Mouse (Mus musculus) heart, adult 8-10 months (tissue): ENCODE data around the gene Socs3. TPM values are rescaled to one million over a fixed set of nuclear protein-coding genes. Genes with fewer than 3 reads are reported as not detected.

Experiments
- DNase-seq: peaks from one replicate; pipeline ENCODE4 v3.0.0; 2022; ENCODE audit warnings: low spot score
- total RNA-seq, 4 experiments: library from RNA; stranded (reverse); gene quantifications; 2 replicates each; pipeline ENCODE4 v1.2.4; 2022

Socs3 gene
- total RNA-seq, result 1 to 10 TPM; 3.8 to 6.2 (median 4.7) TPM

GRCm38 (mm10) chr11:117969945-117970872, at the start of gene Socs3:
Gene Socs3, minus strand, starts transcription at chr11:117970047.
- peak; percentile 91 for DNase-seq

- no peak for DNase-seq
These were observed 48.5 kb upstream of the Socs3 start for GRCm38 (mm10) chr11:118018328-118018727.

GRCm38 (mm10) chr11:118015381-118016145, 45.7 kb upstream of the Socs3 start:
- no peak for DNase-seq

- no peak for DNase-seq
These were observed 44.6 kb upstream of the Socs3 start for GRCm38 (mm10) chr11:118014391-118014995.

- no peak for DNase-seq
These were observed 43.5 kb upstream of the Socs3 start for GRCm38 (mm10) chr11:118013339-118013738.

- no peak for DNase-seq
These were observed 42.7 kb upstream of the Socs3 start for GRCm38 (mm10) chr11:118012595-118012994.

GRCm38 (mm10) chr11:118009865-118010571, 40.2 kb upstream of the Socs3 start:
- DNase-seq, result no peak

GRCm38 (mm10) chr11:118008843-118009242, 39.0 kb upstream of the Socs3 start:
- DNase-seq, result no peak

- no peak for DNase-seq
These were observed 38.4 kb upstream of the Socs3 start for GRCm38 (mm10) chr11:118008144-118008805.

GRCm38 (mm10) chr11:118007460-118008143, 37.8 kb upstream of the Socs3 start:
- DNase-seq, result no peak

- no peak for DNase-seq
These were observed 34.4 kb upstream of the Socs3 start for GRCm38 (mm10) chr11:118004217-118004616.

GRCm38 (mm10) chr11:118003718-118004117, 33.9 kb upstream of the Socs3 start:
- DNase-seq, result no peak

GRCm38 (mm10) chr11:118003176-118003575, 33.3 kb upstream of the Socs3 start:
- DNase-seq, result no peak

- no peak for DNase-seq
These were observed 30.8 kb upstream of the Socs3 start for GRCm38 (mm10) chr11:118000565-118001215.

- no peak for DNase-seq
These were observed 30.2 kb upstream of the Socs3 start for GRCm38 (mm10) chr11:118000083-118000482.

- DNase-seq, result no peak
These were observed 29.6 kb upstream of the Socs3 start for GRCm38 (mm10) chr11:117999260-117999934.

- DNase-seq, result no peak
These were observed 28.5 kb upstream of the Socs3 start for GRCm38 (mm10) chr11:117998356-117998755.

- DNase-seq, result no peak
These were observed 27.2 kb upstream of the Socs3 start for GRCm38 (mm10) chr11:117997085-117997484.

- no peak for DNase-seq
These were observed 26.2 kb upstream of the Socs3 start for GRCm38 (mm10) chr11:117996066-117996465.
